Mouse (Mus musculus) frontal cortex, adult (tissue): Measurements from ENCODE around the gene Bsnd.

ENCODE experiments used
- ATAC-seq: cut with Nextera tagmentation; 2 replicates; pipeline ENCODE4 v1.9.2; 2017; ENCODE audit warnings: mild to moderate bottlenecking, moderate library complexity, mixed read lengths; ENCODE audit not compliant: low TSS enrichment

Bsnd gene

DNA sequence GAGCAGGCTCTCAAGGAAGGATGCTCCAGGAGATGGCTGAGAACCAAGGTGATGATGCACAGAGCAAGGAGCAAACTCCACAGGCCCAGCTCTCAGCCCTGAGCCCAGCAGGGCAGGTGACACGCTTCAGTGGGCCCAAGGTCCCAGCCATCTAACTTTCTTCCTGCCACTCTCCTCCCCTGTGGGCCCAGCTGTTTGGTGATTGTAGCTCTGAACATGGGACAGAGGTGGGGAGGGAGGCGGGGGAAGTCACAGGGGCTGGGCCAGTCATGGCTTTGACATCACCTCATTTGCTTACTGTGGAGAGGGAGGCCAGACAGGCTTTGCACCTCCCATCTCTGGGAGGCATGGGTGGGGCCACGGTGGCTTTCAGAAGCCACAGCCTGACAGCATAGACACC is at the start of gene Bsnd:
TSS of gene Bsnd (minus strand) at position 168 of the 400 bp plus-strand sequence.
- no peak for ATAC-seq

DNA sequence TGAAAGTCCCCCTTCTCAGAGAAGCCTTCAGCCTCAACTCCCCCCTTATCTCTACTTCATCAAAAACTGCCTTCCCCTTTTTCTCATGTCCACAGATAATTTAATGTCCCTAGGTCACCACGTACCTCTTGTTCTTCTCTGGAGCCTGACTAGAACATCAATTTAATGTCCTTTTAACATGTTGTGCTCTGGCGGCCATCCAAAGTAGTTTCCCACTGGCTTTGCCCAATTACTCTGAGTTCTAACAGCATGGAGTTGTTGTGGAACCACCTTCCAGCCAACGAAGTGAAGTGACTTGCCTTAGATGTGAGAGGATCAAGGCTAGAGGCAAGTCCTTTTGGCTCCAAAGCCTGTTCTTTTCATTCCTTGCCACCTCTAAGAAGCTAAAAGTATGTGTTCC is 49.4 kb upstream of the Bsnd start:
- no peak for ATAC-seq

DNA sequence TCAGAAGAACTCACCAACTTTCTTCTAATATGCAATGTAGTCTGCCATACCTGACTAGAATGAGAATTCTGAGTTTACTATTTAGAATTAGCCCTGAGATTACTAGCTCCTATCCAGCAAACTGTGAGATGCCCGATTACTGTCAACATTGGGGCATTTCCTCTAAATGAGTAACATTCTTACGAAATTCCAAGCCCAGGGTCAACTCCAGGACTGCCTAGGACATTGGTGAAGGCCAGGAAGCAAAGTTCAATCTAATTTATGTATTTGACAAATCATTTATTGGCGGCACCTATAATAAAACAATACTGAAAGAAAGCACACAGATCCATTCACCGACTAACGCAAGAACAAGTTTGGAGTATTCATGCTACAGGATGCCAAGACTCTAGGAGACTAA is 47.7 kb upstream of the Bsnd start:
- no peak for ATAC-seq

DNA sequence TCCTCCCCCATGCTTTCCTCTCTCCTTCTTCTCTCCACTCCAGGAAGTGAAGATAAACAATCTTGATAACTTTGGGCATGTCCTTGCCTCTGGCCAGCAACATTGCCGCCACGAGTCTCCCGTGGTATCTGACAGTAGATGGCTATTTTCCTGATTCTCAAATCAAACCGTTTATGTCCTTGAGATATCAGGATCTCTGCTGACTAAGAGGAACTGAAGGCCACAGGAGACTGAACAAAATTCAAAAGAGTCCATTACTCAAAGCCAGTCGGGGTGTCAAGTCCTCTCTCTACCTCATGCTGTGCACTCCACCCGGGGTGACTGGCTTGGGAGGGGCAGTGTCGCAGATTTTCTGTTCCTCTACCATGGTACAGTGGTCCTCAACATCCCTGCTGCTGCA is 42.2 kb upstream of the Bsnd start:
- no peak for ATAC-seq

DNA sequence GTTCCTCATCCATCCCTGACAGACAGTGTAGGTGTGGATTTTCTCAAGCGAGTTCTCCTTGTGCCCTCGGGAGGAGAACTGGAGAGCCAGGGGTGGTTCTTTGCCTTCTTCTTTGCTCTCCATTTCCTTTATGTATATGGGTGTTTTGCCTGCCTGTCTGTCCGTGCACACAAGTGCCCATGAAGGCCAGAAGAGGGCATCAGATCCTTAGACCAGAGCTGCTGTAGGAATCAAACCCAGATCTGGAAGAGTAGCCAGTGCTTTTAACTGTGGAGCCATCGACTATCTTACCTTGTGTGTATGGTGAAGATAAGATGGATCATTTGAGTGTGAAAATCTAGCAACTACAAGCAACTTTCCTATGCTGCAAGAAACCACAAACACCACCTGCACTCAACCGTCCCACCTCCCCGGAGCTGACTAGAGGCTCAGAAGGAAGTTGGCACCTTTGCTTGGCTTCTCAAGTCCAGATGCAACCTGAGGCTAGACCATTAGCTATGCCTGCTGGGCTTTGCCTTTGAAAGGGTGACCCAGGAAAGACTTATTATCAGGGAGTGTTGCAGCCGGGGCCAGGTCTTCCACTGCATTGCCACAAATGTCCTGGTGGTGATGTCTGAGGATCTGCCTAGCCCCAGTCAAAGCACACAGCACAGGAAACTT is 41.5 kb upstream of the Bsnd start:
- ATAC-seq = 0 out of 2 replicates have a peak, but pooled peaks have one; percentile 30

DNA sequence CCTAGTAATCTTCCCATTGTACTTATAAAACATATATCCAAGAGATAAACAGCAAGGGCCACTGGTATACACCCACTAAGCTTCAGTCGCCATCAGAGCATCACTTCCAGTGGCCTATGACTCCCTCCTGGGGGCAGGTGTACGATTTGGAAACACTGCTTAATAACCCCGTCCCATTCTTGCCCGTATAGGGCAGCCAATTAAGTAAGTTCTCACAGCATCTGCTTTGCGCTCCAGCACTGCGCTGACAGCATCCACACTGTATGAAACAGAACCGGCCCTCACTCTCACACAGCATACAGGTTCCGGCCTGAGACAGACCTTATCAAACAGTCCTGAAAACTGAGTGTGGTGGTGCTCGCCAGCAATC is 38.0 kb upstream of the Bsnd start:
- ATAC-seq = no peak

DNA sequence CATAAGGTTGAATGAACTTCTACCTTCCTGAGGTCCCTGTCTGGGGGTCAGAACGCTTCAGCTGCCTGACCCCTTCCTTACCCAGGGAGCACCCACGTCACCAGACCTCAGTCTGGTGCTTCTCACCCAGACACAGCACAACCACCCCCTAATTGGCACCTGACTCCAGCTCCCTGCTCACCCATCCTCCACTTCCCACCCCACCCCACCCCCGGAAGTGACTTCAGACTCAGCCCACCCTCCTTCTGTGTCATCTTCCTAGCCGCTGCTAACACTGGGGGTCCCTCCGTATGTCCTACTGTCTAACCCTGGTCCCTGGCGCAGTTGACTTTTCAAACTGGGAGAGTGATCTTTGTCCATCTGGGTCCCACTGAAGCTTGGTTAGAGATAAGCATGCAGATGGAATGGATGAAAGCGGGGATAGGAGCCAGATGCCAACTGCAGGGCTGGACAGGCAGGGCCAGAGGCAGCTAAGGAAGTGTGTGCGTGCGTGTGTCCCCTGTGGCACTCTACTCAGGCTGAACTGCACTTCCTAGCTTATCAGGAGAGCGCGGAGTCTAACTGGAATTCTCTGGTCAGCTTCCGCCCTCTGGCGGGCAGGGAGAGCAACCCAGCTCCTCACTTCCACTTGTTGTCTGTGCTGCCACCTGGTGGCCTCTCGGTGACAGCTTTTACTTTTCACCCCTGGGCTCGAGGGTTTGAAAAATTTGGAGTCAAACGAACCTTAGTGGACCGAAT is 37.5 kb upstream of the Bsnd start:
- peak; percentile 83 for ATAC-seq

DNA sequence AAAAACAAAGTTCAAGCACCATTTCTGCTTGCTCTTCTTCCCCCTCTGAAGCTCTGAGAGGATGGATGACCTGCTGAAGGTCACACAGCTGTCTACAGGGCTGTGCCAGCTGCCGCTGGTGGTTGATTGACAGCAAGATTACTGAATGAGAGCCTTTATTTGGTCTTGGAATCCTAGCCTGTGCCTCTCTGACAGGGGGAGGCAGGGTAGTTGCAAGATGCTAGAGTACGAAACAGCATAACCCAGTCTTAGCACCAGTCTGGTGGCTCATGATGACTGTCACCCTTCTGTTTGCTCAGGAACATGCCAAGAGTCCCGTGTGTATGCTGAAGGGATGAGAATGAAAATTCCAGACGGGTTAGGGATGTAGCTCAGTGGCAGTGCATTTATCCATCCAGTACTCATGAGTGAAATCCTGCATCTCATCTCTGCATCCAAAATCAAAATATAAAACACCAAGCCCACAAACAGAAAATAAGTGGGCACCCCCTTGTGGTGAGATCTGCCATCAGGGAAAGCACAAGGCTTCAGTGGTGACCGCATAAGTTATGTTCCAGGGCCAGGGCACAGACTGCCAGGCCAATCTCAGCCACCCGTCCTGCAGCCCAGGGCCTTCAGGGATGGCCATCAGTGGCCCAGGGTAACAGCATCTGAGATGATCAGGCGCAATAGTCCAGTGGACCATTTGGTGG is 35.9 kb upstream of the Bsnd start:
- ATAC-seq = peak; percentile 41

DNA sequence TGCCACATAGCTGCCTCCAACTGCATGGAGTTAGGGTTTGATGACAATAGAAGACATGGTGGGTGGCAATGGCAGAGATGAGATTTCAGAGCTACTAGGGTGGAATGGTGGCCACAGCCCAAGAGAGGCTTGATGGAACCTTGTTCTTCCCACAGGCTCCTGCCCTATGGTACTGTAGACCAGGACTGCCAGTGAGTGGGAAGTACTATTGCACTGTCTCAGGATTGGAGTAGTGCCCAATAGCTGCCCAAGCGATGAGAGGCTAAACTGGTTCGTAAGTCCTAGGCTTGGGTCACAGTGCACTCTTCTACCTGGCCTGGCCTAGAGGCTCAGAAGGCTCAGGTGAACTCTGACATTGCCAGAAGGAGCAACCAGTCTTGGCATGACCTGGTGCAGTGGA is 32.9 kb upstream of the Bsnd start:
- ATAC-seq = no peak

DNA sequence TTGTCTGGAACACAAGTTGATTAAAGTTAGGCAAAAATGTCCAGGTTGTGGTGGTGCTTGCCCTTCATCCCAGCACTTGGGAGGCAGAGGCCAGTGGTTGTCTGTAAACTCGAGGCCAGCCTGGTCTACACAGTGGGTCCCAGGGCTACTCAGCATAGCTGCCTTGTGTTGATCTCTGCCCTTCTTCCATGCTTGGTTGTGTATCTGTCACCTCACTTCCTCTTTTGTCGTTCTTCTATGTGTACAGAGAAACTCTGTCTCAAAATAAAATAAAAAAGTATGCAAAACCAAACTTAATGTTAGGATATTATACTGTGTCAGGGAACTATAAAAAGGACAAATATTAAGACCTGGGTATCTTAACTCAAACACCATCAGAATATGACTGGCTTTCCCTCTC is 32.0 kb upstream of the Bsnd start:
- no peak for ATAC-seq

DNA sequence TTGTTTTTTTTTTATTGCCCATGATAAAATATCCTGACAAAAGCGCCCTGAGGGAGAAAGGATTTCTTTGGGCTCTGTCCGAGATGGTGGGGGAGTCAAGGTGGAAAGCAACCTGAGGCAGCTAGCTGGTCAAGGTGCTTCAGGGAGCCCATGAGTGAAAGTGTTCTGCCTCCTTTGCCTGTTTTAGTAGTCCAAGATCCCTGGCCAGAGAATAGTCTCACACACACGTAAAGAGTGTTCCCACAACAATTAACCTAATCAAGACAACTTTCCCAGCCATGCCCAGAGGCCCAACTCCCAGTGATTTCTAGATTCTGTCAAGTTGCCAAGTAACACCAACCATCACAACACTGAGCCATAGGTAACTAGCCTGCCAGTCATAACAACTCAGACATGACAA is 30.5 kb upstream of the Bsnd start:
- ATAC-seq = no peak

DNA sequence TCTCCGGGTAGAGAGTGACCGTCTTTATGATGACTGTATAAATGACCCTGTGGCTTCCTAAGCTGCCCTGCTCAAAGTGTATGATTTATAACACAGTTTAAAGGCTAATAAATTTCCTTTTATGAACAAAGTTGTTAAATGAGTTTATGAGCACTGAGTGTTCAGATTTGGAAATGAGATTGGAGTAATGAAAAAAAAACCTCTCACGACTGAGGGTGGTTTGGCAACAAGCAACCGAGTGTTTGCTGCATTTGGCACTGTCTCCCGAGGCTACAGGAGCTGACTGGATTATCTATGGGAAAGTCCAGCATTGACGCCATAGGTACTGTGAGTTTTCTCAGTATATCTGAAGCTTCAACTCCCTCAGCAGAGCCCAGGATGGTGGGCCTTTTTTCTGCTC is 22.5 kb upstream of the Bsnd start:
- peak; percentile 84 for ATAC-seq

DNA sequence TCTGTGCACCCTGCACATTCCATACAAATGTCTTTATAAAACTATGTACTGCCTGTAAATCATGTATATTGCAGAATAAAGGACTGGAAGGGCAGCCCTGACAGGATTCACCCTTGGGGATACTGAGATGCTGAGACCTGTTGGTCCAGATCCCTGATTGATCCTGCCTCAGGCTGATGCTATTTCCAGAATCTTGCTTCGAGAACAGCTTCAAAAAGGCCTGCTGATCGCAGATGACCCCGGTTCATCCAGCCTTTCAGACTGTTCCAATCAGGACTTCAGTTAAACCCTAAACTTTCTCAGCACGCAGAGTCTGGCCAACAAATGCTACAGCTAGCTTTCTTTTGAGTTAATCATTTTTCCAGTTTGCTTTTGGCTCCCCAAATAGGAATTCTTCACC is 17.8 kb upstream of the Bsnd start:
- no peak for ATAC-seq

DNA sequence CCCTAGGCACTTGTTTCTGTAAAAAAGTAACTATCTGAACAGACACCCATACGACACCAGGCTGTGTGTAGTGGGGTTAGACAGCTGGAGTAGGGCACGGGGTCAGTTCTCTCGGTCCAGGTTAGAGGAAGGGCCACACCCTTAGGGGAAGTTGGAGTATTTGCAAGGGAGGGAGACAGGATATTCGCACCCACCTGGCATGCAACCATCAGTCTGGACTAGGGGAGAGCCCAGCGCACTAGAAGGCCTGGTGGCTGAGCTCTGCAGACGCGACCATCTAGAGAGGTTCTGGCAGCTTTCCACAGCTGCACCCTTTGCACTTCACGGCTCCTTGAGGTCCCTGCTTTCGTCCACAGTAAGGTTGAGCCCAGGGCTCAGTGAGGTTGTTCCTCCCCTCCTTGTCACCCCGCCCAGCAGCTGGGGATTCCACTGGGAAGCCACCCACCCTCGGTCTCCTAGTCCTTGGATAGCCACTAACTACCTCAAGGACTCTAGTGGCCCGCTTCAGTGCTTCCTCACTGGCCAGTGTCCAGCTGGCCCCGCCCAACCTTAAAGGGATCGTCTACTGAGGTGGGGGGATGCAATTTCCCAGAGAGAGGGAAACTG is 13.5 kb upstream of the Bsnd start:
- ATAC-seq = no peak

DNA sequence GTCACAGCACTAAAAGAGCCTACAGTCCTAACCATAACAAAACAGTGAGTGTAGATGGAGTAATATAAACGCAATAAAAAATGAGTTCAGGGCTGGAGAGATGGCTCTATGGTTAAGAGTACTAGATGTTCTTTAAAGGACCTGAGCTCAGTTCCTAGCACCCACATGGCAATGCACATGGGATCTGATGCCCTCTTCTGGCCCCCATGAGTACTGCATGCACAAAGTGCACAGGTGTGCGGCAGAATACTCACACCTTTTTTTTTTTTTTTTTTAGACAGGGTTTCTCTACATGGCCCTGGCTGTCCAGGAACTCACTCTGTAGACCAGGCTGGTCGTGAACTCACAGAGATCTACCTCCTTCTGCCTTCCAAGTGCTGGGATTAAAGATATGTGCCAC is 11.5 kb upstream of the Bsnd start:
- no peak for ATAC-seq

DNA sequence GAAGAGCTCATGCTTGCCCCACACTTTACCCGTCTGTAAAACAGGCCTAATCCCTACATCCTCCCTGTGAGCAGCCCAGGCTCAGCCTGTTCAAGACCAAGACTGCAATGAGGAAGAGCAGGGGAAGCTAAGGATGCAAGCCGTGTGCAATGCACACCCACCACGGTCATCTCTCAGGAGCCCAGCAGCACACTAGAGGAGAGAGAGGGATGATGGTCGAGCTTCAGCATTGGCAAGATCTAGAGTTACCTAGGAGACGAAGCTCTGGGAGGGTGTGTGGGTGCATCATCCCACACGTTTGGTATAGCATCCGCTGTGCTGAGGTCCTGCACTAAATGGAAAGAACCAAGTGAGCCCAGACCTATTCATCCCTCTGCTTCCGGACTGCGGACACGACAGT is 8.0 kb upstream of the Bsnd start:
- ATAC-seq = peak; percentile 95

DNA sequence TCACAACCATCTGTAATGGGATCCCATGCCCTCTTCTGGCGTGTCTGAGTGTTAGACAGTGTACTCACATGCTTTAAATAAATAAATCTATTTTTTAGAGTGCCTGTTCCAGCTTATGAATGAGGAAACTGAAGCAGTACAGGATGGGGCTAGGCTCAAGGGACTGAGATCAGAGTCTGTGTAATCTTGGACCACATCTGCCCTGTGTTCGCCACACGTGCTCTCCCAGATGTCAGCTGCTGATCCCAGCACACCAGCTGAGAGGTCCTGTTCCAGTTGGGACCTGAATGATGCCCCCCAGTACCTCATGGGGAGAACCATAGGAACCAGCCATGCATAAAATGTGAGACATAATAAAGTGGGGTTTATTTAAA is 6.4 kb upstream of the Bsnd start:
- no peak for ATAC-seq

DNA sequence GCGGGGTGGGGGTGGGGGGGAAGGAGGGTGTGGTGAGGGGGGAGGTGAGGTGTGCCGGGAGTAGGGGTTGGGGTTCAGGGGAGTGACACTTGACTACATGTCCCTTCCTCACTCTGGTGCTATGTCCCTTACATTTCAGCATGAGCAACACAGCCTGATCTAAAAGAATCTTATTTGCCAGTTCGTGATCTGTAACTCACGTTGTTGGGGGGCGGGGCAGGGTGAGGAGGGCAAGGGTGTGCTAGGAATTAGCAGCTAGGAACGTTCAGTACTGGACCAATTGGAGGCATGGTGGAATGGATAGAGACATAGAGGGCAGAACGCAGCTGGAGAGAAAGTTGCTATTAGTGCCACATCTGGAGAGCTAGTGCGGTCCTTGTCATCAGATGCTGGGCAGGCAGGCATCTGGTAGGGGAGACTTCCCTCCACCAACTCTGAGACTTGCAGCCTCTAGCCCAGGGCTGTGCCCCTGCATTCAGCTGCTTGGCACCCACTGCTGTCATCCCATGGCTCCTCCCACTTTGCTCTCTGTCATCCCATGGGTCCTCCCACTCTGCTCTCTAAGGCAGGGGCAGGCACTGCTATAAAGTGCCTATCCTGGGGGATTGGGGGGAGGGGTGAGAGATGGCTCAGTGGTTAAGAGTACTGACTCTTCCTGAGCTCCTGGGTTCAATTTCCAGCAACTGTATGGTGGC is 5.8 kb upstream of the Bsnd start:
- no peak for ATAC-seq

DNA sequence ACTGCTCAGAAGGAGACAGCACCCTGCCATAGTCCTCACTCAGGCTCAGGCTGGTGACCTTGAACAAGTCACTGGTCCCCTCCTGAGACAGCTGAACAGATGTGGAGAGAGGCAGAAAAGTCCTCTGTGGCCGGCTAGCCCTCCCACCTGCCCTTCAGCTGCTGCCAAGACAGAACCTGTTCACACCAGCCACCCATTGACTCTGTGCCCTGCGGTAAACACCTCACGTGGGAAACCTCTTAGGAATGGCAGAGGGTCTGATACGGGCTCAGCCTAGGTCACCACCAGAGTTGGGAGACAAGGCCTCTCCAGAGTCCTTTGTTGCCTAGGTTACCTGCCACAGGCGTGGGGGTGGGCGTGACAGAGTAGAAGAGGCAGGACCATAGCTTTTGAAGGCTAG is 4.8 kb upstream of the Bsnd start:
- ATAC-seq = no peak

DNA sequence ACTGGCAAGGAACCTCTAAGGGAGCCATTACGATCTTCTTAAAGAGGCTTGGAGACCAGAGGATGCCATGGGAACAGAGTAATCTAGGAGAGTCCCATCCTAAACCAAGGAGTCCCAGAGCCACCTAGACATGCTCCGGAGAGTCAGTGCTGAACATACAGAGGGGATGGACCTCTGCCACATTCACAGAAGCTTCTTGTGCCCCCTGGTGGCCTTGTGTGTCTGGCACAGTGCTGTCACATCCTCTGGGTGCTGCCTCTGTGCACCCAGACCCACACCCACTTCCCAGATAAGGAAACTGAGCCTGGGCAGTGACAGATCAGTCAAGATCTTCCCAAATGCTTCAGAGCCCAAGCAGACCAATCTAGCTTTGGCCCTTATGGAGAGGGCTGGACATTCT is 1.6 kb upstream of the Bsnd start:
- ATAC-seq = peak; percentile 58; the same call in 1 of the 2 replicates

DNA sequence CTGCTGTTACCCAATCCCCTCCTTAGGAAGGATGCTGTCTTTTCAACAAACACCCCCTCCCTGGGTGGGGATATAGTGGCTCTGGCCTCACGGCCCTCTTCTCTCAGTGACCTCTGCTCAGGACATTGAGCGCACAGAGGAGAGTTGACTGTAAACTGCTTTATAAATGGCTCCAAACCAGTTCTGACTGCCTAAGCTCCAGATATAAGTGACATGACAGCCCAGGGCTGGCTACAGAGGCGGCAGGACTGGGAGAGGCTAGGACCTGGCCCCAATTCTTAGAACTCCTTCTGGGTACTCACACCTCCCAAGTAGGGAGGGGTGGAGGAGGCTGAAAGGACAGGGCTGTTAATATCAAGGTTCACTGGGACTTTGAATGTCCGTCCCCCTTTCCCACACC is 1.5 kb downstream of the Bsnd start:
- no peak for ATAC-seq

DNA sequence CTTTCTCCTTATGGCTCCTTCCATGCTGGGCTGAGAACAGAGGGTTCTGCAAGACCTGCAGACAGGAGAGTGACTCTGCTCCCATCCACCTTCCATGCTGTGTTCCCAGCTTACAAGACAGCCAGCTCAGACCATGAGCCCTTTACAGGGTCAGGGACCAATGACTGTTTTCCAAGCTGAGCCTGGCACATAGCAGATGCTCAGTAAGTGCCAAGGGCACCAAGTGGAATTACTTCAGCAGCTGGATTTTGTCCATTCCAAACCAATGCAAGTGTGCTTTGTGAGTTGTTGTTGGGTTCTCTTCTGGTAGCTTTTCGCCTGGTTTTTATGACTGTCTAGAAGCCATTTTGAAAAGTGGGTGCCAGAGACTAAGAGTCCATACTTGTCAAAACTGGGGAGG is 8.3 kb downstream of the Bsnd start:
- ATAC-seq = no peak
